Mouse (Mus musculus) inflammation-experienced regulatory T-cells, adult 16 weeks (primary cell): ENCODE results near the gene Cuedc2. TPM values are rescaled to one million over a fixed set of nuclear protein-coding genes. Genes with fewer than 3 reads are reported as not detected.

Source experiments
- polyA plus RNA-seq: library from polyadenylated mRNA; unstranded; fragments of 100-300 nt; shearing (Covaris generic); gene quantifications from one replicate; pipeline ENCODE4 v1.2.1, GENCODE M21; 2017

Gene Cuedc2
- 58.1 TPM for polyA plus RNA-seq

GRCm38 (mm10) chr19:46338331-46338936, at the start of gene Cuedc2:
Gene Cuedc2, minus strand, starts transcription at chr19:46338702.

DNA sequence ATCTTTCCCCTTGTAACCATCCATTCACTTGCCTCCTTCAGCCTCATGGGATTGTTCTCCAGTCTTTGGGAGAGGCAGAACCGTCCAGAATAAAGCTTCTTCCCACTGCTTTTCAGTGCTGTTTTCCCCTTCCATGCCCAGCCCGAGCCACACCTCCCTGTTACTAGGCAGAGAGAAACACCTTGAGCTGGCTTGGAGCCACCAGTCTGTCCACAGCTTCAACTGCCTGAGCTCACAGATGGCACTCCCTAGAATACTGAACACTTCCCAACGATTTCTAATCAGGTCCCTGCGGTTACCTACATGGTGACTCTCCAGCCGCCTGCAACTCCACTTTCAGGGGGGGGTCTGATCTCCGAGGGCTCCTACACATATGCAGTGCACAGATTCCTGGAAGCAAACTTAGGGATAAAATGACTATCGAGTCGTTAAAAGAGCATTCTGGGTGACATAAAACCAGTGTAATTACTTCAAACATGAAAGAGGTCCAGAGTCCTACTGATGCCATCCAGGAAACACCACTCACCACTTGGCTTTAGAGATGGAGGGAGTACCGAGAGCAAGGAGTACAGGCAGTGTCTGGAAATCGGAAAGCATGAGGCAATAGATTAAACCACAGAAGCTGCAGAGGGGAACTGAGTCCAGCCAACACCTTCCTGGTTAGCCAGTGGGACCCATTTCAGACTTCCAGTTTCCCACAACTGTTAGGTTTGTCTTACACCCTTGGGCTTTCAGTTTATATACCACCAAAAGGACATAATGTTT, 11.8 kb upstream of the Cuedc2 start, which contains the start of gene 2310034G01Rik:
Gene 2310034G01Rik (minus strand): TSS at position 135 of the 765 bp plus-strand sequence.

DNA sequence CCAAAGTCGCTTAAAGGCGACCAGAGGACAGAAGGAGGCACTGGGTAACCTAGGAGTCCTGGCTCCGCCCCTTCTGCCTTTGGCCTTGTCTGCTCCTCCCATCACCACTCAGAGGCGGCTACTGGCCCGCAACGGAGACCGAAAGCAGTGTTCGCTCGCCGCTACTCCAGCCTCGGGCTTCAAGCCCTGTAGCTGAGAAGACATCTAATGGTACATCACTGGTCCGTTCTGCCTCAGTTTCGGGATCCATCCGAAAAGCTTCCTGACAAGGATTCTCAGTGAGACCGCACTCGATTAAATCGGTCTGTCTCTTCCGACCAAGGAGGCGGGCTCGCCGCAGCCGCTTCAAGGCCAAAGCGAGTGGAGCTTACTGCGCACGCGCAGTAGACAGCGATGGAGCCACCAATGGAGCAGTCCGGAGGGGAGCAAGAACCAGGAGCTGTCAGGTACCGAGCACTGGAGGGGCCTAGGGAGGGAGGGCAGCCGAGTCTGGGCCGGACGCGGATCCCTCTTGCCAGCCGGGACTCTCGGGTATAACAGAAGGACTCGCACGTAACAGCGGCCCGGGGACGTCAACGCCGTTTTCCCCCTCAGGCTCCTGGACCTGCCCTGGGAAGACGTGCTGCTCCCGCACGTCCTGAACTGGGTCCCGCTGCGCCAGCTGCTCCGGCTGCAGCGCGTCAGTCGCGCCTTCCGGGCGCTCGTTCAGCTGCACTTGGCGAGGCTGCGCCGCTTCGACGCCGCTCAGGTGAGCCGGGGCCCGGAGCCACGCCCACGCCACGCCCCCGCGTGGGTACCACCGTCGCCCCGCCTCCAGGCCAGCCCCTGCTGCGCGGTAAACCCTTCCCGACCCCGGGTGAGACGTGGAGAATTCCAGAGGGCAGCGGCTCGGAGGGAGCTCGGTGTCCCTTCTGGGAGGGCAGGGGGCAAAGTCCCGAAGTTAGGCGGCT, 10.1 kb downstream of the Cuedc2 start, which contains the start of gene Fbxl15:
Gene Fbxl15 (plus strand): TSS at position 104 of the 950 bp plus-strand sequence.

DNA sequence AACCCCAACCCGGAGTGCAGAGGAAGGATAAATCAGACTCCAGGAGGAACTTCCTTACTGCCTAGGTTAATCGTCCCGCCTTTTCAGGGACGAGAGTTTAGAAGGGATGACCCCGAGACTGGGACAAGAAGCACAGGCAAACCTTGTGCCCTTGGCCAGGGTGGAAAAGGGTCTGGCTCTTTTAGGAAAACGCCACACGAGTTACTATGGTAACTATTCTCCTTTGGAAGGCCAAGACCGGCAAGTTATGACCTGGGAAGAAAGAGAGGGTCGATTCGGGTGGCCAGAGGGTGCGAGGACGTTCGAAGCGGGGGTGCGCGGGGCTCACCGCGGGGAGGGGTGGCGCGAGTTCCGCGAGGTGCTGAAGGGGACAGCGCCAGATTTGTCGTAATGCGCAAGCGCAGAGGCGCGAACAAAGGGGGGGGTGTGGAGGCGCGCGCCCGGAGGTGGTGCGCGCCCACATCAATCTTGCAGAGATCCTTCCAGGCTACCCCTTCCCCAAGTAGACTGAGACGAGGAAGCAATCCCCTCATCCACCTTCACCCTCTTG, 11.7 kb downstream of the Cuedc2 start, which contains the start of gene Psd:
Gene Psd (minus strand): TSS at position 401 of the 550 bp plus-strand sequence.

GRCm38 (mm10) chr19:46304216-46304841, 34.2 kb downstream of the Cuedc2 start, which contains the start of gene Nfkb2:
Gene Nfkb2, plus strand, starts transcription at chr19:46304320.

Other genes starting within 250 kb of the Cuedc2 start
- not detected for gene Elovl3, start 206.8 kb downstream of the Cuedc2 start, polyA plus RNA-seq
- not detected for gene Pitx3, start 190.4 kb downstream of the Cuedc2 start, polyA plus RNA-seq
- gene Gbf1, start 186.2 kb downstream of the Cuedc2 start, polyA plus RNA-seq, result 91.4 TPM
- gene Nfkb2, start 34.4 kb downstream of the Cuedc2 start, polyA plus RNA-seq, result 91.2 TPM
- 6.8 TPM for gene Psd, start 11.5 kb downstream of the Cuedc2 start, polyA plus RNA-seq
- gene Fbxl15, start 10.5 kb downstream of the Cuedc2 start, polyA plus RNA-seq, result 7.8 TPM
- 11.3 TPM for gene Mfsd13a, start 2.4 kb upstream of the Cuedc2 start, polyA plus RNA-seq
- 0.21 TPM for gene 2310034G01Rik, start 11.6 kb upstream of the Cuedc2 start, polyA plus RNA-seq
- 108 TPM for gene Actr1a, start 57.0 kb upstream of the Cuedc2 start, polyA plus RNA-seq
- 45.4 TPM for gene Sufu, start 58.2 kb upstream of the Cuedc2 start, polyA plus RNA-seq
- 37.0 TPM for gene Trim8, start 163.0 kb upstream of the Cuedc2 start, polyA plus RNA-seq
- gene Arl3, start 234.5 kb upstream of the Cuedc2 start, polyA plus RNA-seq, result 27.7 TPM
- gene Sfxn2, start 234.7 kb upstream of the Cuedc2 start, polyA plus RNA-seq, result 16.3 TPM